ENCODE assay signal across 18 mouse cellular contexts in the genomic region with DNA sequence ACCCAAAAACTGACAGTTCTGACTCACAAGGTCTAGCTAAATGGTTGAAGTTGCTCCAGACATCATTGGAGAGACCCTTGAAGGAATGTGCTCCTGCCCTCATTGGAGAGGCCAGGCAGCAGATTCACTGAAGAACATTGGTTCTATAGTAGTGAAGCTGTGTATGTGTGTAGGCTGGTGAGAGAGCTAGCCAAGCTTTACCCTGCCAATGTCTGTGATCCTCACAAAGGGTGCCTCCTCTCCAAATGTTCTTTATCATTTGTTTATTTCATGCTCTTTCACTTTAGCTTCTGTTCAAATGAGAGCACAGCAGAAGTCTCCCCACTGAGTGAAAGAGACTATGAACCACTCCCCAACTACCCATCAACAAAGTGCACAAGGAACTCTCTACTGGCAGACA.
"Had no signal": no experiment of that assay in that cellular context is flagged by ENCODE, and none has a peak within 500 bp of the region (broad histone marks: within the 10 kb centered on the region; RNA-seq: fewer than 3 reads in every experiment).

No protein-coding gene starts in this region.

- DNase-seq: kidney, adult 2 months; kidney, postnatal 10 days; kidney, postnatal 36 days; liver, embryonic 13.5 days; lung, embryonic 14.5 days; right cerebral cortex, adult 18-20 months; right cerebral cortex, postnatal 14 days; right cerebral cortex, postnatal 4 days; thymus, postnatal 25 days had no signal

- H3K9me3 ChIP-seq: liver, embryonic 13.5 days; midbrain, embryonic 12.5 days; midbrain, embryonic 15.5 days; neural tube, embryonic 12.5 days; neural tube, embryonic 15.5 days; stomach, embryonic 15.5 days had no signal

- H3K27me3 ChIP-seq: liver, embryonic 13.5 days; midbrain, embryonic 12.5 days; midbrain, embryonic 15.5 days; neural tube, embryonic 12.5 days; neural tube, embryonic 15.5 days; stomach, embryonic 15.5 days had no signal

- H3K36me3 ChIP-seq: liver, embryonic 13.5 days; midbrain, embryonic 12.5 days; midbrain, embryonic 15.5 days; neural tube, embryonic 12.5 days; neural tube, embryonic 15.5 days; stomach, embryonic 15.5 days had no signal

- H3K4me2 ChIP-seq: liver, embryonic 13.5 days; lung, embryonic 14.5 days; midbrain, embryonic 12.5 days; midbrain, embryonic 15.5 days; neural tube, embryonic 12.5 days; neural tube, embryonic 15.5 days; stomach, embryonic 15.5 days had no signal

- H3K4me3 ChIP-seq: left cerebral cortex, adult 2 months; liver, embryonic 13.5 days; midbrain, embryonic 12.5 days; midbrain, embryonic 15.5 days; neural tube, embryonic 12.5 days; neural tube, embryonic 15.5 days; stomach, embryonic 15.5 days had no signal

- ATAC-seq: intestine, postnatal 0 days; lung, postnatal 0 days; midbrain, embryonic 15.5 days had no signal

- H3K4me1 ChIP-seq: liver, embryonic 13.5 days; midbrain, embryonic 12.5 days; midbrain, embryonic 15.5 days; neural tube, embryonic 12.5 days; neural tube, embryonic 15.5 days; stomach, embryonic 15.5 days had no signal

- H3K9ac ChIP-seq: liver, embryonic 13.5 days; lung, embryonic 14.5 days; midbrain, embryonic 12.5 days; midbrain, embryonic 15.5 days; neural tube, embryonic 12.5 days; neural tube, embryonic 15.5 days; stomach, embryonic 15.5 days had no signal

- H3K27ac ChIP-seq: left cerebral cortex, adult 2 months; liver, embryonic 13.5 days; macrophage; midbrain, embryonic 12.5 days; midbrain, embryonic 15.5 days; neural tube, embryonic 12.5 days; neural tube, embryonic 15.5 days; stomach, embryonic 15.5 days had no signal
